Mouse (Mus musculus): ENCODE measurements around the gene Srgap1.

GRCm38 (mm10) chr10:121794486-121794885 is 252.6 kb downstream of the Srgap1 start:
- TF ChIP-seq CTCF (IDR thresholded peaks at IDR 0.05; ENCODE audit: borderline replicate concordance, insufficient read depth, low read length), result no peak
- TF ChIP-seq POLR2A (IDR thresholded peaks at IDR 0.05; ENCODE audit: low read depth, low read length), result no peak
